Mouse (Mus musculus) limb, embryonic 11.5 days (tissue): ENCODE results near the gene Rsad2. TPM values are rescaled to one million over a fixed set of nuclear protein-coding genes. Genes with fewer than 3 reads are reported as not detected.
A peak's percentile ranks its signal among the peaks of the same experiment; 100 is the strongest.
"Not testable (repeated sequence)": the region's sequence is repeated elsewhere in the genome, so short reads cannot be mapped to it uniquely, and the experiment has no call there.

Experiments
- ATAC-seq: fragments of 200-750 bp; cut with Nextera tagmentation; 2 replicates; pipeline ENCODE4 v1.8.0; 2017; ENCODE audit warnings: low read depth; ENCODE audit not compliant: insufficient number of reproducible peaks, low FRiP score, low TSS enrichment
- DNase-seq: peaks from one replicate; pipeline ENCODE4 v3.0.0-alpha.2; 2015; ENCODE audit warnings: low spot score
- H3K27ac ChIP-seq: fragments of 300-500 bp; sonication (generic); replicated peaks from 2 replicates; pipeline ENCODE4 v1.5.1; 2014; ENCODE audit warnings: low read depth, mild to moderate bottlenecking, low read length
- H3K27me3 ChIP-seq: fragments of 300-500 bp; sonication (generic); 2 replicates; pipeline ENCODE4 v1.6.1; 2014; ENCODE audit warnings: mild to moderate bottlenecking, low read length, mixed read lengths; ENCODE audit not compliant: control insufficient read depth, insufficient read depth
- H3K36me3 ChIP-seq: fragments of 300-500 bp; sonication (generic); 2 replicates; pipeline ENCODE4 v1.6.1; 2014; ENCODE audit warnings: mild to moderate bottlenecking, low read length, moderate library complexity, mixed read lengths; ENCODE audit not compliant: control insufficient read depth, insufficient read depth
- H3K4me1 ChIP-seq: fragments of 300-500 bp; sonication (generic); 2 replicates; pipeline ENCODE4 v1.6.1; 2014; ENCODE audit warnings: low read length, mixed read lengths; ENCODE audit not compliant: control insufficient read depth, insufficient read depth
- H3K4me2 ChIP-seq: fragments of 300-500 bp; sonication (generic); 2 replicates; pipeline ENCODE4 v1.6.1; 2014; ENCODE audit warnings: low read depth, mild to moderate bottlenecking, moderate library complexity; ENCODE audit not compliant: severe bottlenecking
- H3K4me3 ChIP-seq: fragments of 300-500 bp; sonication (generic); 2 replicates; pipeline ENCODE4 v1.5.1; 2014; ENCODE audit warnings: low read depth, low read length
- H3K9ac ChIP-seq: fragments of 300-500 bp; sonication (generic); 2 replicates; pipeline ENCODE4 v1.6.1; 2014; ENCODE audit warnings: mild to moderate bottlenecking, low read length
- H3K9me3 ChIP-seq: fragments of 300-500 bp; sonication (generic); 2 replicates; pipeline ENCODE4 v1.6.1; 2016; ENCODE audit warnings: low read length; ENCODE audit not compliant: control insufficient read depth
- WGBS: fragments of 180-500 bp; shearing (Covaris S2); extraction: QIAGEN DNeasy Blood & Tissue Kit; methylation state at CpG from one replicate; pipeline ENCODE4 v1.1.7; 2014; 5-methylcytosine and 5-hydroxymethylcytosine counted together
- polyA plus RNA-seq: library from polyadenylated mRNA; unstranded; fragments of >200 nt; fragmentation: Nextera tagmentation; extraction: Ambion mirVana; gene quantifications from 2 replicates; pipeline ENCODE4 v1.2.1, GENCODE M21; 2014

Gene Rsad2
- polyA plus RNA-seq, 1 experiment from 2014 or later, result 0.60 TPM

DNA sequence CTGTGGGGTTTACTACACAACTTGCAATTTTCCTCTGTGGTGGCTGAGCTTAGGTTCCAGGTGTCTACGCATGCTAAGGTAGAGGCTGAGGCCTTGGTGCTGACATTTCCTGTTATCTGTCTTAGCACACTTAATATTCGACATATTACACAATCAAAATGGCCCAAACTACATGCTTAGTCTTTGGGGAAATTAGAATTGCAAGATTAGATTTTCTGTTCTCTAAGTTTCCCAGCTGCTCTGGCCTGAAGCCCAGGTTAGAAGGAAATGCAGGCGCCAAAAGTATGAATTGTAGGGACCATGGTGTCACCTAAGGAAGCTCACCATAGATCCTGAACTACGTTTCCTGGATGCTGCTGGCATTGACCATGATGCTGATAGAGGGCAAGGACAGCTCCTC, 19.9 kb downstream of the Rsad2 start:
- Histone ChIP-seq H3K9ac (no peak overlapping the region), H3K27me3 (no peaks in the 10 kb centered on the region), H3K4me2 (no peak overlapping the region), H3K27ac (no peak overlapping the region), H3K4me3 (no peak overlapping the region), H3K36me3 (no peaks in the 10 kb centered on the region), H3K4me1 (no peaks in the 10 kb centered on the region), H3K9me3 (no peaks in the 10 kb centered on the region)
- no peak for DNase-seq
- ATAC-seq, result no peak
- 87% methylated on average over 4 of the region's 4 CpGs for WGBS

DNA sequence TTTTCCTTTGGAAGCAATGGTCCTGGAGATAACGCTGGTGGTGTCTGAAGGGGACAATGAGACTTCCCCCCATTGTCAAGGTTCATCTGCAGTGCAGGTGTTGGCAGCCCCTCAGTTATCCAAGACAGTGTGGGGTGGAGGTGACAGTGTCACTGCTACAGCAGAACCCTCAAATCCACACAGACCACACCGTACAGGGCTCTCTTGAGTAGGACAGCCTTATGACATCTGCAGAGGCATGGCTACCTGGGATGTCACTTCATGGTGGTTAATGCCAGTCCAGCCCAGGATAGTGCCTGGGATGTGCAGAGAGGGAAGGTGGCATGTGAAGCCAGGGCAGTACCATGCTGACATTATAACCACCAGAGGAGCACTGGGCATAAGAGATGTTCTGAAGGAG, 27.5 kb downstream of the Rsad2 start:
- H3K27ac ChIP-seq, H3K4me2 ChIP-seq, H3K27me3 ChIP-seq, ATAC-seq, H3K9ac ChIP-seq, H3K9me3 ChIP-seq, H3K4me1 ChIP-seq, DNase-seq, H3K36me3 ChIP-seq, H3K4me3 ChIP-seq: not testable (repeated sequence)
- 93% methylated on average over 2 of the region's 2 CpGs for WGBS

DNA sequence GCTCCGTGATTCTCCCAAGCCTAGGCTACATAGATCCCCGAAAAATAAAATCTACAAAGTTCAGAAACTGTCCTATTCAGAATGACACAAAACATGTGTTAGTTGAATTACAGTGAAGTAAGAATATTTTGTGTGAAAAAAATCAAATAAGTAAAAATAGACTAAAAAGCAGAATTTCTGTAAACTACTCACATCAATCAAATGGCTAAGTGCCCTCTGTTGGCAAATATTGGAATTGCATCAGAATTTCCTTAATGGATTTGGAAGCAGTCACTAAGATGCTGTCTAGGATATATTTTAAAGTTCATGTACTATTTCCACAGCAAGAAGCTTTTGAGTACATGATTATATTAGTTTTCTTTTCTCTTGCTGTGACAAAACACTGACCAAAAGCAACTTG, 31.4 kb downstream of the Rsad2 start:
- DNase-seq (no peak), ATAC-seq (no peak)
- Histone ChIP-seq H3K36me3 (no peaks in the 10 kb centered on the region), H3K9ac (no peak overlapping the region), H3K27me3 (no peaks in the 10 kb centered on the region), H3K27ac (no peak overlapping the region), H3K4me1 (no peaks in the 10 kb centered on the region), H3K4me3 (no peak overlapping the region), H3K9me3 (no peaks in the 10 kb centered on the region), H3K4me2 (no peak overlapping the region)
- 92% methylated on average over 2 of the region's 2 CpGs for WGBS

DNA sequence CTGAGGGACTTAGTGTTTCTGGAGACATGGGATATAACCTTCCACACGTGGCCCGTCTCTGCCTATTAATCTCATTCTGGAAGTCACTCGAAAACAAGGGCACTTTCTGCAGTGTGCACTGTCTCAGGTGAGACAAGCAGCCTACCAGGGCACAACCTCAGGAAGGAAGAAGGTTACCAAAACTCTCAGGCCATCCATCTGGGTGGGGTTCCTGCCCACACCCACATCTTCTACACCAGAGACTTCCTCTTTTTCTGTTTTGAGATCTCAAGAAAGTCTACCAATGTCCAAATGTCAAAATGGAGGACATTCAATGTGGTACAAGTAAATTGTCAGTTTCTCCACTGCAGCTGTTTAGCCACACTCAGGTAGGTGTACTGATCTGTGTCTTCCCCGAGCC, 37.9 kb downstream of the Rsad2 start:
- DNase-seq (no peak), ATAC-seq (no peak)
- Histone ChIP-seq H3K4me3 (no peak overlapping the region), H3K4me1 (peaks cover 6% of the 10 kb centered on the region), H3K36me3 (no peaks in the 10 kb centered on the region), H3K9ac (no peak overlapping the region), H3K4me2 (no peak overlapping the region), H3K9me3 (no peaks in the 10 kb centered on the region), H3K27me3 (no peaks in the 10 kb centered on the region), H3K27ac (no peak overlapping the region)
- WGBS, result 84% methylated on average over 4 of the region's 4 CpGs

DNA sequence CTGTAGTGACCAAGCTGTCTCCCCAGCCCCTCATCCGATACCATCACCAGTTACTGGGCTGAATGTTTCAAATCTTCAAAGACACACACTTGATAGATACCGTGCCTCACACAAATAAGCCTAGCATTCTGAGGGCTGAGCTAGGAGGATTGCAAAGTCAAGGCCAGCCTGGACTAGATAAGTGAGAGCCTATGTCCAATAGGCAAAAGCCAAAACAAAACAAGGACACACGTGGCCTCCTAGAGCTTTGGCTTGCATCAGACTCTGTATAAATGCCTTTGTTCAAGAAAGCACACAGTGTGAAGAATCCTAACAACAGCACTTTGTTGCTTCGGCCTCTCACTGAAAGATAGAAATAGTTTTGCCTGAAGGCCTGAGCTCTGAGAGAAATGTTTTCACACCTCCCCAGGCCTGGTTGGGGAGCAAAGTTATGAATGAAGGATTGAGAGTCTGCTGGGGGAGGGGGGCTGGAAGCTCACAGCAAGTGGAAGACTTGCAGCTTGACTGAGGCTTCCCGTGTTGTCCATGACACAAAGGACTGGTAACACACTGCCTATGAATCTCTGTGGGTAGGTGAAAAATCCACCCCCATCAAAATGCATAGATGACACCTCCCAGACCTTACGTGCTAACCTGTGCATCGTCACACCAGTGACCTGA, 39.5 kb downstream of the Rsad2 start:
- no peak overlapping the region for H3K4me3 ChIP-seq
- ATAC-seq, result no peak
- H3K27me3 ChIP-seq, result no peaks in the 10 kb centered on the region
- no peak overlapping the region for H3K4me2 ChIP-seq
- no peak for DNase-seq
- no peak overlapping the region for H3K27ac ChIP-seq
- H3K9ac ChIP-seq, result no peak overlapping the region
- WGBS, result 83% methylated on average over 7 of the region's 7 CpGs
- H3K36me3 ChIP-seq, result no peaks in the 10 kb centered on the region
- H3K4me1 ChIP-seq, result peaks cover 12% of the 10 kb centered on the region
- no peaks in the 10 kb centered on the region for H3K9me3 ChIP-seq

DNA sequence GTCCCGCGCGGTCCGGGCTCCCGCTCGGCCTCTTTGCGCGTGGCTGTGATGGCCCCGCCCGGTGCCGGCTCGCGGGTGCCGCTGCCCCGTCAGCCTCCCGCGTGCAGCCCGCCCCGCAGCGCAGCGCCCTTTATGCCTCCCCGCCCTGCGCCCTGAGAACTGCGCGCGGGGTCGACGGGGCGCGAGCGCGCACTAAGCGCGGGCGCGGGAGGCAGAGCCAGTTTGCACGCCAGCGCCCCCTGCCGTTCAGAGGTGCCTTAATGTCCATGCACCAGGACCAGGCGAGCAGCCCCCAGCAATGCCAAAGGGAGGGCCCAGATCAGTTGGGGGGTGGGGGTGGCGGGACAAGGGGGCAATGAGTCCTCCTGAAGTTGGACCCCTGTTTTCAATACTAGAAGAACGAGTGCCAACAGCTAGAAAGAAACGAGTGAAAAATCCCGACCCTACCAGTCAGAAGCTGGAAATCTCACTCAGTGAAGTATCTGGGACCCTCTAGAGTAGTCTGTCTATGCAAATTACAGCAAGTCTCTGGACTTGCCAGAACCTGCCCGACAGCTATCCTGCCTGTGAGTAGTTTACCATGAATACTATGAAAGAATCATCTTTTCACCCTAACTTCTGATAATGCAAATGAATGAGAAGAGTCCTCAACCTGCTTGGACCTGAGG, 41.0 kb downstream of the Rsad2 start, which contains the start of gene Rnf144a:
Gene Rnf144a, minus strand, starts transcription at position 151 of the 668 bp plus-strand sequence.
- peak; percentile 98 for DNase-seq
- peak; percentile 82 for ATAC-seq
- Histone ChIP-seq H3K9me3 (no peaks in the 10 kb centered on the region), H3K4me2 (peak within 1 kb of the TSS; percentile 61), H3K4me3 (peak within 1 kb of the TSS; percentile 93), H3K27ac (peak within 1 kb of the TSS; percentile 44), H3K27me3 (no peaks in the 10 kb centered on the region), H3K36me3 (no peaks in the 10 kb centered on the region), H3K9ac (peak within 1 kb of the TSS; percentile 95), H3K4me1 (peaks cover 16% of the 10 kb centered on the region)
- 1% methylated on average over 45 of the region's 45 CpGs for WGBS

DNA sequence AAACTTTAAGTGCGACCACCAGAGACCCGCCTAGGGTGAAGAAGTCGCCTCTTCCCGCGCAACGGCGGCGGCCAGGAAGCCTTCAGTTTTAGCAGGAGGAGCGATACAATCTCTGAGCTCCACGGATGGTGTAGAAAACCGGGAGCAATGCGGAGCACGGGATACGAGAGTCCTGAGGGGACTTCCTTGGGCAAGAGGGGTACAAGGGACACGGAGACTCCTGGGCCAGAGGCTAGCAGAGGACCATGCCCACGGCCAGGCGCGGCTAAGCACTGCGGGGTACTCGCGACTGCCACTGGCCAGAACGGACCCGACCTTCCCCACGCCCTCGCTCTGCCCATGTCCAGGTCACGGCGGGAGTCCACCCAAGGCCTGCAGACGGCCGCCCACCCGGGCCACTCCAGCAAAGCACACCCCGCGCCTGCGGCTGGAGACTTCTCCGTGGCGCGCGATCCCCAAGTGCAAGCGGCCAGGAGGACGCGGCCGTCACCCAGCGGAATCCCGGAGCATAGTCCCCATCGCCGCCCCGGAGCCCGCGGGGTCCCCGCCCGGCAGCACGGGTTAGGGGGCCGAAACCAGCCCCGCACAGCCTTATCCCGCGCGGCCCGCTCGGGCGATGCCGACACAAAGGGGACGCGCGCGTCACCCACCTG, 41.7 kb downstream of the Rsad2 start:
- Histone ChIP-seq H3K4me3 (peak overlapping the region; percentile 93), H3K9ac (peak overlapping the region; percentile 95), H3K4me2 (peak overlapping the region; percentile 61), H3K9me3 (no peaks in the 10 kb centered on the region), H3K36me3 (no peaks in the 10 kb centered on the region), H3K27ac (peak overlapping the region; percentile 44), H3K27me3 (no peaks in the 10 kb centered on the region), H3K4me1 (peaks cover 16% of the 10 kb centered on the region)
- ATAC-seq (peak; percentile 73), DNase-seq (peak; percentile 72)
- WGBS, result 0% methylated on average over 62 of the region's 64 CpGs

DNA sequence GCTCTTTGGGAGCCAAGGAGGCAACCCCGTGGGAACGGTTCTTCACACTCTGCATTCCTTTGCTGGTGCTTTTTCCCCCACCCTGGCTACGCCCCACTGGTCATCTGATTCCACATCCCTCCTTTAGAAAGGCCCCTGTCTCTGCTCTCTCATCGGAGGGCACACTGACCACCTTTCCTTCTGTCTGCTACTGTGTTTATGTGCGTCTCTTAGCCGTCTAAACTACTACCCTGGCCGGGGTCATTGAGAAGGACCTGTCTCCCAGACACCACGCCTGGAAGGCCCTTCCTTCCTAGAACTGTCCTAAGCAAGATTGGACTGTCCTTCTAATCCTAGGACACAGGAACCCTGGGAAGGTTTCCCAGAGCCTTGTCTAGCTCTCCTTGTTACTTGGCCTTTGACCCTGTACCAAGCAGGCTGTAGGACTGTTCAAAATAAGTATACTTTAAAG, 42.3 kb downstream of the Rsad2 start:
- H3K4me3 ChIP-seq, result peak overlapping the region; percentile 93
- H3K9me3 ChIP-seq, result no peaks in the 10 kb centered on the region
- H3K36me3 ChIP-seq, result no peaks in the 10 kb centered on the region
- DNase-seq, result peak; percentile 50
- peaks cover 16% of the 10 kb centered on the region for H3K4me1 ChIP-seq
- H3K27ac ChIP-seq, result peak overlapping the region; percentile 44
- WGBS, result 8% methylated on average over 8 of the region's 8 CpGs
- H3K27me3 ChIP-seq, result no peaks in the 10 kb centered on the region
- H3K4me2 ChIP-seq, result peak overlapping the region; percentile 61
- ATAC-seq, result no peak
- H3K9ac ChIP-seq, result peak overlapping the region; percentile 95
